21 mouse cellular contexts compared by ENCODE assay signal in genomic region chr15:78809739-78810138, GRCm38 (mm10). TPM values are rescaled to one million over a fixed set of nuclear protein-coding genes. Genes with fewer than 3 reads are reported as not detected.
DNase-seq lines count a peak whose midpoint lies in the region; ATAC-seq and TF ChIP-seq lines count a peak whose summit lies in the region.
"Had no signal": no experiment of that assay in that cellular context is flagged by ENCODE, and none has a peak within 500 bp of the region (broad histone marks: within the 10 kb centered on the region; RNA-seq: fewer than 3 reads in every experiment).

No protein-coding gene starts in this region.

- H3K36me3 ChIP-seq in lung, postnatal 0 days (ENCODE audit: insufficient read depth, low read length) = no peaks in the 10 kb centered on the region
- H3K36me3 ChIP-seq: embryonic facial prominence, embryonic 12.5 days; forebrain, embryonic 12.5 days; heart, embryonic 13.5 days; hindbrain, embryonic 12.5 days had no signal

- H3K4me3 ChIP-seq in lung, postnatal 0 days (ENCODE audit: low read depth, low read length) = no peak overlapping the region
- H3K4me3 ChIP-seq: embryonic facial prominence, embryonic 12.5 days; forebrain, embryonic 12.5 days; gastrocnemius, adult 2 months; heart, embryonic 13.5 days; hindbrain, embryonic 12.5 days had no signal

- no peak for DNase-seq in lung, postnatal 0 days (ENCODE audit: low spot score)
- no peak for DNase-seq in lung, adult 18-20 months
- no peak for DNase-seq in left cerebral cortex, postnatal 36 days (ENCODE audit: low spot score in 2 of 2)
- no peak for DNase-seq in thymus, postnatal 14 days
- DNase-seq in urinary bladder, adult 18-20 months (ENCODE audit: low spot score in 2 of 2) = no peak
- DNase-seq: adrenal gland, postnatal 10 days; cerebellum, adult 2 months; cerebellum, postnatal 14 days; forebrain, postnatal 0 days; gastrocnemius, adult 2 months; gastrocnemius, postnatal 25 days; heart, postnatal 36 days had no signal

- H3K9ac ChIP-seq in lung, postnatal 0 days (replicated peaks; ENCODE audit: low read depth) = no peak overlapping the region
- H3K9ac ChIP-seq: embryonic facial prominence, embryonic 12.5 days; forebrain, embryonic 12.5 days; forebrain, postnatal 0 days; heart, embryonic 13.5 days; hindbrain, embryonic 12.5 days had no signal

- H3K4me2 ChIP-seq in lung, postnatal 0 days (replicated peaks; ENCODE audit: low read depth, low read length) = no peak overlapping the region
- H3K4me2 ChIP-seq: embryonic facial prominence, embryonic 12.5 days; forebrain, embryonic 12.5 days; heart, embryonic 13.5 days; hindbrain, embryonic 12.5 days had no signal

- no peaks in the 10 kb centered on the region for H3K9me3 ChIP-seq in lung, postnatal 0 days (ENCODE audit: low read length)
- H3K9me3 ChIP-seq: embryonic facial prominence, embryonic 12.5 days; forebrain, embryonic 12.5 days; heart, embryonic 13.5 days; hindbrain, embryonic 12.5 days had no signal

- no peak for TF ChIP-seq CTCF in lung, postnatal 0 days (IDR thresholded peaks at IDR 0.05)

- no peaks in the 10 kb centered on the region for H3K27me3 ChIP-seq in lung, postnatal 0 days (replicated peaks; ENCODE audit: insufficient read depth, low read length)

- ATAC-seq in lung, postnatal 0 days = peak; percentile 7; the same call in 1 of the 2 replicates
- ATAC-seq in common myeloid progenitor, adult 5-6 weeks (replicated peaks; ENCODE audit: low read depth, poor library complexity, severe bottlenecking) = peak; percentile 55
- peak; percentile 76 for ATAC-seq in megakaryocyte, adult 5-6 weeks (ENCODE audit: poor library complexity, severe bottlenecking)
- ATAC-seq: forebrain, postnatal 0 days; hindbrain, embryonic 16.5 days; inflammation-experienced regulatory T-cells, adult 6 months had no signal

- H3K4me1 ChIP-seq in lung, postnatal 0 days (ENCODE audit: insufficient read depth, low read depth, low read length) = no peaks in the 10 kb centered on the region
- H3K4me1 ChIP-seq: forebrain, embryonic 12.5 days; hindbrain, embryonic 12.5 days had no signal

- 35% methylated on average over 9 of the region's 9 CpGs for WGBS in lung, postnatal 0 days

- intact Hi-C loops in left cerebral cortex, postnatal 36 days (cut with DNase I) = no loop called here

- no peak overlapping the region for H3K27ac ChIP-seq in lung, postnatal 0 days (ENCODE audit: low read length)
- H3K27ac ChIP-seq: embryonic facial prominence, embryonic 12.5 days; forebrain, embryonic 12.5 days; gastrocnemius, adult 2 months; heart, embryonic 13.5 days; hindbrain, embryonic 12.5 days had no signal

- TF ChIP-seq EP300 in lung, postnatal 0 days (IDR thresholded peaks at IDR 0.05) = no peak

RNA-seq across cellular contexts. Expression of gene Card10, which starts 6.9 kb away (rescaled TPM):
- 7.5 and 8.3 TPM in 2 replicates for polyA plus RNA-seq in lung, postnatal 0 days (2015; fragmentation: Nextera tagmentation; extraction: Ambion mirVana)
- total RNA-seq in common myeloid progenitor, adult 5-6 weeks (2017) = not detected in 2 replicates
- total RNA-seq in megakaryocyte, adult 5-6 weeks (2015) = 2.3 and 2.7 TPM in 2 replicates
- 0.92 and 1.1 TPM in 2 replicates for total RNA-seq in megakaryocyte, adult 5-6 weeks (2017)
- 1 to 10 TPM; 3.6 to 4.3 TPM for total RNA-seq in left cerebral cortex, postnatal 36 days (2021)
- total RNA-seq: MEL had no signal

RNA-seq across cellular contexts. Expression of gene Cdc42ep1, which starts 32.7 kb away (rescaled TPM):
- polyA plus RNA-seq in lung, postnatal 0 days (2015; fragmentation: Nextera tagmentation; extraction: Ambion mirVana) = 107 and 109 TPM in 2 replicates
- total RNA-seq in common myeloid progenitor, adult 5-6 weeks (2017) = not detected in 2 replicates
- total RNA-seq in megakaryocyte, adult 5-6 weeks (2015) = not detected in 2 replicates
- 0.26 TPM in 1 of 2 replicates, not detected in the other for total RNA-seq in megakaryocyte, adult 5-6 weeks (2017)
- total RNA-seq in left cerebral cortex, postnatal 36 days (2021) = 10 to 100 TPM; 14.4 to 16.5 TPM
- polyA plus RNA-seq: inflammation-experienced regulatory T-cells, adult 6 months had no signal

RNA-seq across cellular contexts. Expression of gene Mfng, which starts 36.5 kb away (rescaled TPM):
- 47.8 and 52.9 TPM in 2 replicates for polyA plus RNA-seq in lung, postnatal 0 days (2015; fragmentation: Nextera tagmentation; extraction: Ambion mirVana)
- 9.2 and 13.6 TPM in 2 replicates for total RNA-seq in common myeloid progenitor, adult 5-6 weeks (2017)
- total RNA-seq in megakaryocyte, adult 5-6 weeks (2015) = 8.8 and 9.8 TPM in 2 replicates
- 5.7 and 5.8 TPM in 2 replicates for total RNA-seq in megakaryocyte, adult 5-6 weeks (2017)
- 1 to 10 TPM; 4.9 to 6.0 TPM for total RNA-seq in left cerebral cortex, postnatal 36 days (2021)

RNA-seq across cellular contexts. Expression of gene Lgals2, which starts 45.6 kb away (rescaled TPM):
- 1.6 and 2.4 TPM in 2 replicates for polyA plus RNA-seq in lung, postnatal 0 days (2015; fragmentation: Nextera tagmentation; extraction: Ambion mirVana)
- total RNA-seq in common myeloid progenitor, adult 5-6 weeks (2017) = not detected in 2 replicates
- total RNA-seq in megakaryocyte, adult 5-6 weeks (2015) = not detected in 2 replicates
- 0.26 TPM in 1 of 2 replicates, not detected in the other for total RNA-seq in megakaryocyte, adult 5-6 weeks (2017)
- total RNA-seq in left cerebral cortex, postnatal 36 days (2021) = not detected
- total RNA-seq: forebrain, postnatal 0 days; gastrocnemius, adult 2 months; gastrocnemius, postnatal 25 days; MEL had no signal
- polyA plus RNA-seq: embryonic facial prominence, embryonic 12.5 days; forebrain, embryonic 12.5 days; forebrain, postnatal 0 days; heart, embryonic 13.5 days; hindbrain, embryonic 12.5 days; hindbrain, embryonic 16.5 days; inflammation-experienced regulatory T-cells, adult 6 months had no signal

Comparison
In these comparisons a context has a peak if more than half of its experiments do, and no peak if none do; other contexts are left out.
1. ATAC-seq: peak in every context shown above with its lines; median percentile 76 in megakaryocyte, adult 5-6 weeks; 55 in common myeloid progenitor, adult 5-6 weeks; 7 in lung, postnatal 0 days.
2. RNA of gene Cdc42ep1, which starts 32.7 kb away (total RNA-seq): 14.4 to 16.5 TPM in left cerebral cortex, postnatal 36 days; 0.26 TPM in megakaryocyte, adult 5-6 weeks and not detected in common myeloid progenitor, adult 5-6 weeks; every median in the first group is over 10 times any median in the second.